ENCODE assay signal across 8 mouse cellular contexts in the genomic region with DNA sequence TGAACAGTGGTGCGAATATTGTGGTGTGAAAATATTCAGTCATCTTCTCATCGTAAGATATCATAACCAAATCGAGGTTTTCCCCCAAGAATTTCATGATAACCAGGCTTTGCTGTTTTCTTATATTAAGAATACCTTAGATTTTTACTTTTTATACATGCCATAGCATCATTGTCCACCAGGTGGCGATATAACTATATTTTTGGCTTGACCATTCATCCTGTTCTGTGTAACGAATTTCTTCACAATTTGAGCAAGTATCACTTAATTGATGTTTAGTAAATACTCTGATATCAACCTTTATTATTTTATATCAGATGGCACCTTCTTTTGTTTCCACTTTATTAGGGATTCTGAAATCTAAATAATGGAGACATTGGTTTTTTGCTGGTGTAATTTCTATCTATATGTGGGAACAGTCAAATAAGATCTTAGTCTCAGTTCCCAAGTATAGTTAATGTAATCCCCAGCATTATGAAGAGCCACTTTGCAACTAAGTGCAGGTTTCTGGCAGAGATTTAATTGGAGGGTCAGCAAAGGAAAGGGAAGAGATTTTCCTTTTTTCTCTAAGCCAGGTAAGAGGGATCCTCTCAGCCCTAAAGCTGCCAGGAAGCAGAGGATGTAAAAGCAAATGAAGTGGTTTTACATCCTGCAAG.
DNase-seq lines count a peak whose midpoint lies in the region; TF ChIP-seq lines count a peak whose summit lies in the region.

No protein-coding gene starts in this region.

- in situ Hi-C loops in ES-E14 (cut with MboI; ENCODE audit: low sequenced_read_pairs in 2 of 2, unreplicated experiment in 2 of 2), result no loop called here

- no peak overlapping the region for H3K27ac ChIP-seq in ES-E14 (ENCODE audit: insufficient read depth, low read depth, low read length, poor library complexity, severe bottlenecking)

- no peak overlapping the region for H3K4me3 ChIP-seq in ES-E14 (ENCODE audit: insufficient read depth in 1 of 2, low read depth in 1 of 2, low read length in 2 of 2, poor library complexity in 1 of 2, severe bottlenecking in 1 of 2)

- peak; percentile 42 for DNase-seq in layer of hippocampus, adult 11-12 months (ENCODE audit: low spot score)
- no peak for DNase-seq in layer of hippocampus, postnatal 36 days
- DNase-seq in ES-E14 (ENCODE audit: low read depth, low spot score), result peak; percentile 26
- DNase-seq in brain, embryonic 18.5 days (ENCODE audit: low read depth, low spot score), result peak; percentile 26
- peak; percentile 39 for DNase-seq in hindlimb bud, embryonic 11.5 days (ENCODE audit: extremely low spot score, low read depth, low spot score)
- DNase-seq in telencephalon, adult 2 months (ENCODE audit: low read depth, low spot score), result peak; percentile 12
- DNase-seq in adrenal gland, postnatal 4 days (ENCODE audit: low spot score in 2 of 2), result no peak
- DNase-seq in gastrocnemius, postnatal 4 days (ENCODE audit: low spot score in 2 of 2), result no peak

- H3K4me1 ChIP-seq in ES-E14 (ENCODE audit: control insufficient read depth in 2 of 2, insufficient read depth in 2 of 2, low read length in 2 of 2, poor library complexity in 1 of 2), result no peaks in the 10 kb centered on the region

- H3K36me3 ChIP-seq in ES-E14 (ENCODE audit: control insufficient read depth, insufficient read depth, low read length, poor library complexity, severe bottlenecking), result no peaks in the 10 kb centered on the region

- no peaks in the 10 kb centered on the region for H3K9me3 ChIP-seq in ES-E14 (ENCODE audit: control insufficient read depth, insufficient read depth, low read depth, low read length)

- H3K9ac ChIP-seq in ES-E14 (ENCODE audit: insufficient read depth, low read depth, low read length, poor library complexity, severe bottlenecking), result no peak overlapping the region

TF ChIP-seq in ES-E14, 5 proteins besides CTCF, POLR2A, EP300 and RAD21:
- peak; percentile 68; the same call in 1 of the 2 replicates for TF ChIP-seq ZC3H11A (IDR thresholded peaks at IDR 0.05; ENCODE audit: borderline replicate concordance, low read depth, low read length)
- no peak for TF ChIP-seq MAFK (IDR thresholded peaks at IDR 0.05; ENCODE audit: insufficient read depth, low read depth, low read length)

Comparison
In these comparisons a context has a peak if more than half of its experiments do, and no peak if none do; other contexts are left out.
1. DNase-seq: peak in layer of hippocampus, adult 11-12 months (single experiment), ES-E14 (single experiment), brain, embryonic 18.5 days (single experiment), hindlimb bud, embryonic 11.5 days (single experiment) and telencephalon, adult 2 months (single experiment); none in layer of hippocampus, postnatal 36 days (0 of 2), adrenal gland, postnatal 4 days (0 of 2) and gastrocnemius, postnatal 4 days (0 of 2).